Mouse (Mus musculus) olfactory bulb, adult 2 months (tissue): Measurements from ENCODE around the gene Lce1l.

Experiments used
- CTCF ChIP-seq: fragments of 200-500 bp; IDR thresholded peaks from 2 replicates; pipeline ENCODE4 v1.5.1; 2012; ENCODE audit warnings: low read depth, mild to moderate bottlenecking, low read length, moderate library complexity; ENCODE audit not compliant: insufficient read depth
- POLR2A ChIP-seq: fragments of 200-500 bp; IDR thresholded peaks from 2 replicates; pipeline ENCODE4 v1.6.1; 2012; ENCODE audit warnings: mild to moderate bottlenecking, low read depth, low read length, moderate library complexity; ENCODE audit not compliant: insufficient read depth

GRCm38 (mm10) chr3:92827108-92827507, 24.0 kb downstream of the Lce1l start, which contains the start of gene Kprp:
- TF ChIP-seq CTCF (no peak), POLR2A (no peak)
